Mouse (Mus musculus) spleen, adult 2 months (tissue): ENCODE measurements around the gene Krt80. TPM values are rescaled to one million over a fixed set of nuclear protein-coding genes. Genes with fewer than 3 reads are reported as not detected.

Experiments
- DNase-seq, 2 experiments: peaks; one replicate each; pipeline versions ENCODE4 v3.0.0 to v3.0.0-alpha.2; 2012 to 2021; ENCODE audit warnings: low spot score in 2 of 2, low read depth in 1 of 2
- H3K27ac ChIP-seq: fragments of 200-500 bp; 2 replicates; pipeline ENCODE4 v1.5.1; 2012; ENCODE audit warnings: low read length, inconsistent platforms; ENCODE audit not compliant: insufficient read depth
- H3K27me3 ChIP-seq: fragments of 200-500 bp; 2 replicates; pipeline ENCODE4 v1.6.1; 2012; ENCODE audit warnings: mild to moderate bottlenecking, moderate library complexity, low read length, inconsistent platforms; ENCODE audit not compliant: control insufficient read depth, insufficient read depth
- H3K36me3 ChIP-seq: fragments of 200-500 bp; 2 replicates; pipeline ENCODE4 v1.6.1; 2012; ENCODE audit warnings: mild to moderate bottlenecking, low read length, inconsistent platforms; ENCODE audit not compliant: control insufficient read depth, insufficient read depth
- H3K4me1 ChIP-seq: fragments of 200-500 bp; 2 replicates; pipeline ENCODE4 v1.6.1; 2011; ENCODE audit warnings: inconsistent platforms; ENCODE audit not compliant: control insufficient read depth, insufficient read depth, insufficient read length
- H3K4me3 ChIP-seq: fragments of 200-500 bp; 2 replicates; pipeline ENCODE4 v1.5.1; 2011; ENCODE audit warnings: mild to moderate bottlenecking, inconsistent platforms; ENCODE audit not compliant: insufficient read depth, insufficient read length; ENCODE audit errors: extremely low read depth
- CTCF ChIP-seq: fragments of 200-500 bp; IDR thresholded peaks from 2 replicates; pipeline ENCODE4 v1.5.1; 2011; ENCODE audit warnings: mild to moderate bottlenecking, inconsistent platforms; ENCODE audit not compliant: insufficient read depth, insufficient read length, insufficient replicate concordance; ENCODE audit errors: extremely low read depth
- POLR2A ChIP-seq: fragments of 200-500 bp; IDR thresholded peaks from 2 replicates; pipeline ENCODE4 v1.6.1; 2011; ENCODE audit warnings: low read depth, low read length, inconsistent platforms
- WGBS: fragments of 180-500 bp; shearing (Covaris S2); methylation state at CpG from one replicate; pipeline ENCODE4 v1.1.7; 2018; 5-methylcytosine and 5-hydroxymethylcytosine counted together
- polyA plus RNA-seq: library from polyadenylated mRNA; depleted of rRNA; stranded (reverse); fragments of >200 nt; gene quantifications from 2 replicates; pipeline ENCODE4 v1.2.3, GENCODE M21; 2012

The Krt80 gene
- polyA plus RNA-seq, 1 experiment: 9.9 TPM

- Histone ChIP-seq H3K27ac (no peak overlapping the region), H3K4me3 (no peak overlapping the region), H3K36me3 (no peaks in the 10 kb centered on the region), H3K4me1 (peaks cover under 1% of the 10 kb centered on the region; the same call in 1 of the 2 replicates), H3K27me3 (no peaks in the 10 kb centered on the region)
- no peak for DNase-seq
- no peak for TF ChIP-seq POLR2A
- no peak for TF ChIP-seq CTCF
- WGBS: 34% methylated on average over 15 of the region's 15 CpGs
These were observed 58.7 kb downstream of the Krt80 start for GRCm38 (mm10) chr15:101311087-101311770.

DNA sequence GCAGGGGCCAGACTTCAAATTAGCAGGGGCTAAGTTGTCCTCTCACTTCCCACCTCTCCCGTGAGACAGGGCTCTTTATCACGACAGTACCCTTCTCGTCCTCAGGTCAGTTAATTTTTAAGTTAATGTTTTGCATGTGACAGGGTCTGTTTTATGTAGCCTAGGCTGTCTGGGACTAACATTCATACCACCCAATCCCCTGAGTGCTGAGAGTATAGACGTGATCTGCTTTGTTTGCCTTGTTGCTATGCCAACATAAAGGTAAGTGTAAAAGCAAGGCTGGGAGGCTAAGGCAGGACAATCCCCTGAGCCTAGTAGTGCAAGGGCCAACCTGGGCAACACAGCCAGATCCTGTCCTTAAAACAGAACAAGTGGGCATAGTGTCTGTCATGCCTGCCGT lies 60.5 kb downstream of the Krt80 start:
- H3K27me3 ChIP-seq: no peaks in the 10 kb centered on the region
- DNase-seq: no peak
- no peaks in the 10 kb centered on the region; the same call in 1 of the 2 replicates for H3K4me1 ChIP-seq
- no peak overlapping the region for H3K27ac ChIP-seq
- no peaks in the 10 kb centered on the region for H3K36me3 ChIP-seq
- TF ChIP-seq CTCF: no peak
- TF ChIP-seq POLR2A: no peak
- H3K4me3 ChIP-seq: no peak overlapping the region
- 52% methylated on average over 5 of the region's 5 CpGs for WGBS

GRCm38 (mm10) chr15:101308440-101309348 lies 61.3 kb downstream of the Krt80 start:
- H3K4me3 ChIP-seq: no peak overlapping the region
- H3K4me1 ChIP-seq: no peaks in the 10 kb centered on the region; the same call in 1 of the 2 replicates
- no peak overlapping the region for H3K27ac ChIP-seq
- no peaks in the 10 kb centered on the region for H3K36me3 ChIP-seq
- H3K27me3 ChIP-seq: no peaks in the 10 kb centered on the region
- WGBS: 38% methylated on average over 13 of the region's 13 CpGs
- no peak for TF ChIP-seq POLR2A
- no peak for TF ChIP-seq CTCF
- DNase-seq: no peak

DNA sequence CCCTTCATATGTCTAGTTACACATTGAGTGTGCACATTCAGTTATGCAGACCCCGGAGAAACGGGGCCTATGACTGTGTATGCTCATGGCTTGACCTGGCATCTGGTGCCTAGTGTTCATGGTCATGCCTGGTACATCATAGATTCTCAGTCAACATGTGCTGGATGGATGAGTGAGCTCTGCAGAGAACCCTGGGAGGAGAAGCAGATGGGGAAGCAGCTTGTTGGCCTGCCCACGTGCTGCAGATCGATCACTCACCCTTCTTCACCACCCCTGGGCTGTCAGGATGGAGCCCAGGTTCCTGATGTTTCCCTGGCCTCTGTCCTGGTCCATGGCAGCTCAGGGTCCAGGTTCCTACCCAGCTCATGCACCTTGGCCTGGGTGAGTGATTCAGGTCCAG lies 63.5 kb downstream of the Krt80 start:
- Histone ChIP-seq H3K27me3 (no peaks in the 10 kb centered on the region), H3K27ac (no peak overlapping the region), H3K4me3 (no peak overlapping the region), H3K36me3 (no peaks in the 10 kb centered on the region), H3K4me1 (no peaks in the 10 kb centered on the region; the same call in 1 of the 2 replicates)
- TF ChIP-seq POLR2A (no peak), CTCF (no peak)
- WGBS: 80% methylated on average over 4 of the region's 4 CpGs
- DNase-seq: no peak

DNA sequence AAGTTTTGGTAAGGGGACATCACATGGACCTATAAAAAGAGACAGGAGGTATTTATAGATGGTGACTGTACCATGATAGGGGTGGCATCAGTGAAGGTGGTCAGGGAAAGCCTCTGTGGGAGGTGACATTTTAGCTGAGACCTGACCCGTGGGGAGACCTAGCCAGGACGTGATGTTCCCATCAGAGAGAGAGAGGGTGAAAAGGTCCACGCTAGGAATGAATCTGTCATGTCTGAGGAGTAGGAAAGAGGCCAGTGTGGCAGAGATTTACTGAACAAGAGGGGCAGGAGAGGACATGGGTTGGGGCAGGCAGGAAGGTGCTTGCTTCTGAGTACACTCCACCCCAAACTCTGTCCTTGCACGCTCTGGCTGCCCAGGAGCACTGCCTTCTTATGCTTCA lies 66.1 kb downstream of the Krt80 start:
- Histone ChIP-seq H3K27ac (no peak overlapping the region), H3K4me1 (no peaks in the 10 kb centered on the region; the same call in 1 of the 2 replicates), H3K27me3 (no peaks in the 10 kb centered on the region), H3K4me3 (no peak overlapping the region), H3K36me3 (no peaks in the 10 kb centered on the region)
- WGBS: 87% methylated on average over 4 of the region's 4 CpGs
- no peak for DNase-seq
- TF ChIP-seq POLR2A: no peak
- no peak for TF ChIP-seq CTCF

DNA sequence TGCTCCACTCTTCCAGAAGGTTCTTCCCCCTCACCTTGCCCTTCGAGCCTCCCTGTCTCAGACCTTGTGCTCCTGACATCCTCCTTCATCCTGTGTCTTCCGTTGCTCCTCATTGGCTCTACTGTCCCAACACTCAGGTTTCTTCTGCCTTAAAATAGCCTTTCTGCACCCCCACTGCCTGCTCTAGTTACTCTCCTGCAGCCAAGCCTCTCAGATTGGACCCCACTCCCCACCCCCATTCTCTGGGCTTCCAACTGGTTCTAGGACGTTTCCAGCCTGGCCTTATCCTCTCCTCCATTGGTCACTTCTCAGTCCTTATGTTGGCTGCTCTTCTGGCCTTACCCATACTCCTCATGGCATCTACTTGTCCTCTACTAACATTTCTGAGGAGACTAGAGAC lies 67.8 kb downstream of the Krt80 start:
- TF ChIP-seq POLR2A (no peak), CTCF (no peak)
- WGBS: 95% methylated on average over 3 of the region's 3 CpGs
- H3K4me3 ChIP-seq: no peak overlapping the region
- no peak overlapping the region for H3K27ac ChIP-seq
- H3K36me3 ChIP-seq: no peaks in the 10 kb centered on the region
- no peaks in the 10 kb centered on the region for H3K27me3 ChIP-seq
- H3K4me1 ChIP-seq: no peaks in the 10 kb centered on the region
- DNase-seq: no peak

- 77% methylated on average over 6 of the region's 6 CpGs for WGBS
- Histone ChIP-seq H3K4me1 (no peaks in the 10 kb centered on the region), H3K36me3 (no peaks in the 10 kb centered on the region), H3K27ac (no peak overlapping the region), H3K27me3 (no peaks in the 10 kb centered on the region), H3K4me3 (no peak overlapping the region)
- DNase-seq: no peak
- TF ChIP-seq POLR2A: no peak
- no peak for TF ChIP-seq CTCF
These were observed 69.8 kb downstream of the Krt80 start for GRCm38 (mm10) chr15:101300128-101300527.
